Mouse (Mus musculus) neural tube, embryonic 14.5 days (tissue): ENCODE data around the gene Mrps23. TPM values are rescaled to one million over a fixed set of nuclear protein-coding genes. Genes with fewer than 3 reads are reported as not detected.

Experiments
- ATAC-seq: fragments of 200-750 bp; cut with Nextera tagmentation; 2 replicates; pipeline ENCODE4 v1.8.0; 2017; ENCODE audit warnings: low read depth, mild to moderate bottlenecking, moderate TSS enrichment, moderate library complexity
- H3K27ac ChIP-seq: fragments of 300-500 bp; sonication (generic); 2 replicates; pipeline ENCODE4 v1.5.1; 2014; ENCODE audit warnings: low read depth, mild to moderate bottlenecking, control low read depth, low read length, moderate library complexity, mixed read lengths
- H3K27me3 ChIP-seq: fragments of 300-500 bp; sonication (generic); 2 replicates; pipeline ENCODE4 v1.6.1; 2014; ENCODE audit warnings: low read length; ENCODE audit not compliant: control insufficient read depth, insufficient read depth
- H3K36me3 ChIP-seq: fragments of 300-500 bp; sonication (generic); 2 replicates; pipeline ENCODE4 v1.6.1; 2014; ENCODE audit warnings: low read length, mixed read lengths; ENCODE audit not compliant: control insufficient read depth, insufficient read depth
- H3K4me1 ChIP-seq: fragments of 300-500 bp; sonication (generic); 2 replicates; pipeline ENCODE4 v1.6.1; 2014; ENCODE audit warnings: low read length; ENCODE audit not compliant: control insufficient read depth, insufficient read depth
- H3K4me2 ChIP-seq: fragments of 300-500 bp; sonication (generic); 2 replicates; pipeline ENCODE4 v1.6.1; 2014; ENCODE audit warnings: mild to moderate bottlenecking, low read depth, low read length, control low read depth
- H3K4me3 ChIP-seq: fragments of 300-500 bp; sonication (generic); 2 replicates; pipeline ENCODE4 v1.5.1; 2014; ENCODE audit warnings: low read depth, low read length, control low read depth, mixed read lengths
- H3K9ac ChIP-seq: fragments of 300-500 bp; sonication (generic); replicated peaks from 2 replicates; pipeline ENCODE4 v1.6.1; 2014; ENCODE audit warnings: low read depth, mild to moderate bottlenecking, control low read depth, low read length, mixed read lengths
- H3K9me3 ChIP-seq: fragments of 300-500 bp; sonication (generic); 2 replicates; pipeline ENCODE4 v1.6.1; 2016; ENCODE audit warnings: low read length; ENCODE audit not compliant: control insufficient read depth
- WGBS: fragments of 180-500 bp; shearing (Covaris S2); extraction: QIAGEN DNeasy Blood & Tissue Kit; methylation state at CpG from one replicate; pipeline ENCODE4 v1.1.7; 2014; 5-methylcytosine and 5-hydroxymethylcytosine counted together
- polyA plus RNA-seq: library from polyadenylated mRNA; unstranded; fragments of >200 nt; fragmentation: Nextera tagmentation; extraction: Ambion mirVana; gene quantifications from 2 replicates; pipeline ENCODE4 v1.2.1, GENCODE M21; 2014

Gene Mrps23
- polyA plus RNA-seq, 1 experiment from 2014 or later, result 63.7 TPM

DNA sequence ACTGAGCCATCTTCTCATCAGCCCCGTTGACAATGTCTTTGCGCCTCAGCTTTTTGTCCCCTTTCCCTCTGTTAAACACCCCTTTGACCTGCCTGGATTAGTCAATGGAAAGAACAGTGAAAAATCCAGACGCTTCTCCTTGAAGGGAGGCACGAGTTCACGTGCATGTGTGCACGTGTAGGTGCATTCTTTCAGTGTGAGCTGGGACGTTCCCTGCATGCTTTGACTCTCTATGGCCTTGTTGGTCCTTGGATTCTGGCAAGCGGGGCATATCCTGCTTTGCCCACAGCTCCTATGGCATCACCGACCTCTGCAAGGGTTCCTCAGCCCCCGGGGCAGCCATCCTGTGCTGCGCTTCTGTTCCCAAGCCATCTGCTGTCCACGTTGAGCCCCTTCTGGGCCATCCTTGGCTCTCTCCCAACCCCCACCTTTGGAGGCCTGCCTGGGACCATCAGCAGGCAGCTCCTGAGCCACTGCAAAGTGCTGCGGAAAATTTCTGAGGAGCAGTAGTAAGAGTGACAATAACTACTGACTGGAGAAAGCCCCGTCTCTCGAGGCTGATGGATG lies 32.2 kb upstream of the Mrps23 start:
- H3K27ac ChIP-seq, result 0 out of 2 replicates have a peak overlapping the region, but pooled peaks have one; percentile 10
- no peaks in the 10 kb centered on the region for H3K27me3 ChIP-seq
- peaks cover 19% of the 10 kb centered on the region for H3K4me1 ChIP-seq
- 56% methylated on average over 15 of the region's 15 CpGs for WGBS
- no peak overlapping the region for H3K4me2 ChIP-seq
- no peaks in the 10 kb centered on the region; the same call in 1 of the 2 replicates for H3K36me3 ChIP-seq
- no peaks in the 10 kb centered on the region for H3K9me3 ChIP-seq
- no peak overlapping the region for H3K4me3 ChIP-seq
- H3K9ac ChIP-seq, result no peak overlapping the region
- ATAC-seq, result no peak

DNA sequence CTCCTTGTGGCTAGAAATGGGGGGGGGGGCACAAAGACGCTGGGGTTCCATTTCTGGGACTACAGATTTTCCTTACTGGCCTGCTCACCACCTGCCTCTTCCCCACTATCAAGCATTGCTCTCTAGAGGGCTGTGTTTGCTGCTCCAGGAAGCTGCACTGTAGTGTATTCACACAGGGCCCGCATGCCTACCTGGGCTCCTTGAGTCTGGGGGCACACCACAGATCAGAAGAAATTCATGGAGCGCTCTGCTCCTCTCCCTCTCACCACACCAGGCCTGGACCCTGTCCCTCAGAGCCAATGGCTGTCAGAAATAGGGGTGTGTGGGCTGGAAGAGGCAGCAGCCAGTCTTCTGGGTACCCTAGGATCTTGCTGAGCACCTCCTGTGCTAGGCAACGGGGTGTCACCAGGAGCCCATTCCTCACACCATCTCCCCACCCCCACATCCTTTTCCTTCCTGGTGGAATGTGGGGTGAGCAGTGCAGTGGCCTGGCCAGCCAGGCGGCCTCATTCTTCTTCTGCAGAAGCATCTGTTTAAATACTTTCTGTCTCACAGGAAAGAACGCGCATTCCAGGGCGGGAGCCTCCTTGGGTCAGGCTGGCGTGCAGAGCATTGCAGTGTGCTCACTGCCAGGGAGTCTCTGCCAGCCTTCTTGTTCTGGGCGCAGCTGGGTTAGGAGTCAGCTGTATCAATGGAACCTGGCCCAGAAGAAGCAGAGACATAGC lies 31.4 kb upstream of the Mrps23 start:
- ATAC-seq, result 0 out of 2 replicates have a peak, but pooled peaks have one; percentile 69
- Histone ChIP-seq H3K36me3 (peaks cover 3% of the 10 kb centered on the region; the same call in 1 of the 2 replicates), H3K27me3 (no peaks in the 10 kb centered on the region), H3K4me1 (peaks cover 19% of the 10 kb centered on the region), H3K4me2 (no peak overlapping the region), H3K9me3 (no peaks in the 10 kb centered on the region), H3K9ac (no peak overlapping the region), H3K4me3 (no peak overlapping the region), H3K27ac (no peak overlapping the region; the same call in 1 of the 2 replicates)
- WGBS, result 28% methylated on average over 10 of the region's 10 CpGs

DNA sequence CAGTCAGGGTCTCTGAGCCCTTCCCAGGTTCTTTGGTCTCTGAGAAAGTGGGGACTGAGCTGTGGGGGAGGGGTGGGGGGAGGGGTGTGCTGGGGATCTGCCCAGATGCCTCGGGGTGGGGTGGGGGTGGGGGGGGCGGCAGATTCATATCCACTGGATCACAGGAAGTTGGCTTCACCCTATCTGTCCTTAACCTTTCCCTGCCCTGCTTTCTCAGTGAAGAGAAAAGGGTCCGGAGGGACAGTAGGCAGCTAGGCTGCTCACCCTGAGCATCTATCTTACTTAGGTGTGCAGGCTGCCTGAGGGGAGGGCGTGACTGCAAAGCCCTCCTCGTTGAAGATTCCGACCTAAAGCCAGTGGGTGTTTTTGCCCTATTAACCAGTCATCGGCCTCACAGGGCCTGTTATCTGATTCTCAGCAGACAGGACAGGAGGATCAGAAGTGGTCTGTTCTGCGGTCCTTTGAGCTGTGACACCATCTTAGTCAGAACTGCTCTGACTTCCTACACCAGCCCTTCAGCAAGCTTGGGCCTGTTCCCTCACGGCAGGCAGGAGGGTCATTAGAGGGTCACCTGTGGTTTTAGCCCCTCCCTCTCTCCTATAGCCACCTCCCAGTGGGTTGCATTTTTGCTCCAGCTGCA lies 30.7 kb upstream of the Mrps23 start:
- WGBS, result 15% methylated on average over 9 of the region's 9 CpGs
- no peak for ATAC-seq
- Histone ChIP-seq H3K4me3 (no peak overlapping the region), H3K9me3 (no peaks in the 10 kb centered on the region), H3K9ac (no peak overlapping the region), H3K4me1 (peaks cover 19% of the 10 kb centered on the region), H3K36me3 (peaks cover 3% of the 10 kb centered on the region; the same call in 1 of the 2 replicates), H3K27ac (peak overlapping the region; percentile 28; the same call in 1 of the 2 replicates), H3K27me3 (no peaks in the 10 kb centered on the region), H3K4me2 (no peak overlapping the region)

DNA sequence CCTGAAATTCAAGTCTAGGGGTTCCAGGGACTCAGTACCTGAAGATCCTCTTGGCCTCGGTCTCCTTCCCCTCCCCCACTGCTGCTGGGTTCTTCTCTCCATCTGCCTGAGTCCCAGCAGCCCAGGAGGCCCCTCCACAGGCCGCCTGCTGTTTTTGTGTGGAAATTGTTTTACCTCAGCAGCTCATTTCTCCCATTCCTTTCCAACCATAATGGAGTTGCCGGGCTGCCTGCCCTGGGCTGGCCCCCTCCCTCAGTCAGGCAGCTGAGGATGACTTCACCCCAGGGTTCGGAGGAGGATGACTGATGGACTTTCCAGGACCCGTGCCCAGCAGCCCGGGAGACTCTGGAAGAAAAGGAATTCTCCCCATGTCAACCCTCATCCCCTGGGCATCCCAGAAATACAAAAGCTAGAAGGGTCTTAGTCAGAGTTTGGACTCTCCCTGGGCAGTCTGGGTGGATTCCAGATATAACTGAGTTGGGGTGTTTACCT lies 23.7 kb upstream of the Mrps23 start:
- H3K4me2 ChIP-seq, result no peak overlapping the region; the same call in 1 of the 2 replicates
- no peak overlapping the region; the same call in 1 of the 2 replicates for H3K9ac ChIP-seq
- no peaks in the 10 kb centered on the region for H3K27me3 ChIP-seq
- H3K36me3 ChIP-seq, result peaks cover 16% of the 10 kb centered on the region; the same call in 1 of the 2 replicates
- peaks cover 18% of the 10 kb centered on the region for H3K4me1 ChIP-seq
- WGBS, result 6% methylated on average over 6 of the region's 6 CpGs
- H3K9me3 ChIP-seq, result no peaks in the 10 kb centered on the region
- peak; percentile 78 for ATAC-seq
- H3K4me3 ChIP-seq, result no peak overlapping the region
- H3K27ac ChIP-seq, result peak overlapping the region; percentile 69

DNA sequence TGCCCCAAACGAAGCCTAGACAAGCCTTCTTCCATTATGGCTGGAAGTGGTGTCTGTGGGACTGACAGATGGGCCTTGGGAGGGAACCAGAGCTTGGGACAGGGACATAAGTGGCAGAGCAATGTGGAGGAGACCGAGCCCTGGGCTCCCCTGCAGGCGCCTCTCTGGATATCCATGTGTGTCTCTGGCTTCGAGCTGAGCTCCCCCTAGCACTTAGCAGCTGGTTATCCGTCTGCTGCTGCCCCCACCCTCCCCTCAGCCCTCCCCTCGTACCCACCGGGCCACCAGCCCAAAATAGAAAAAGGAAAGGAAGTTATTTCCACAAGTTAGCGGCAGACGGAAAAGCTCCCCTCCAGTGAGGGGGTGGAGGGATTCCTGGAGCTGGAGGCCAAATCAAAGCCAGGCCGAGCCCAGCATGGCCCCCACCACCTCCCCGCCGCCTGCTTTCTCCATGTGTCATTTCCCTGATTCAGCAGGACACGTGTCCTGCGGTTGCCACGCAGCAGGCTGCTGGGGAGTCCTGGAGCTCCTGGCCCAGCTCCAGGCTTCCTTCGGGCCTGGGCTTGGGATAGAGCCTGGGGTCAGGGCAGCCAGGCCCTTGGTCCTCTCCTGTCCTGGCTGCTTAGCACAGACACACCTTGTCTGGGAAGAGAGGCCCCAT lies 23.1 kb upstream of the Mrps23 start:
- WGBS, result 3% methylated on average over 15 of the region's 16 CpGs
- peak; percentile 61 for ATAC-seq
- Histone ChIP-seq H3K4me1 (peaks cover 18% of the 10 kb centered on the region), H3K9ac (no peak overlapping the region), H3K36me3 (peaks cover 16% of the 10 kb centered on the region; the same call in 1 of the 2 replicates), H3K27me3 (no peaks in the 10 kb centered on the region), H3K27ac (peak overlapping the region; percentile 62), H3K4me2 (no peak overlapping the region), H3K4me3 (no peak overlapping the region), H3K9me3 (no peaks in the 10 kb centered on the region)

DNA sequence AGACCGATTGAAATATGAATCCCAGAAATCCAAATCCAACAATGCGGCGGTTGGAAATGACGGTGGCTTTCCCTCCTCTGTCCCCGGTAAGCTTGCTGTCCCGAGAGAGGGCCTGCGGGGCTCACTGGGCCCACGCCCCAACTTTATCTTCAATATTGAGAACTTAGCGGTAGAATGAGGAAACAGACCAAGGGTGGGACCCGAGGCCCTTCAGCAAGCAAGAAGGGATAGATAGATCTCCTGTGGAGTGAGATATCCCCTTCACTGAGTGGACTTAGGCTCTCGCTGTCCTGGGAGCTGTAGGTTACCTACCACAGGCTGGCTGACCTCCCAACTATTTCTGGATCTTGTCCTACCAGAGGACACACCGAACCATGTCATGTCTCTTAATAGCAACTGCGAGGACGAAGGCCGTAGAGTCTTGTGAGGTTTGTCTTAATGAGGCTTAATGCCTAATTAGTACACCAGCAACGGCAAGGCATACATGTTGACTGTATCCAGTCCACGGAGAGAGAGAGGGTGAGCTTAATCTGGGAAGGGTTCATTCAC lies 19.5 kb upstream of the Mrps23 start:
- Histone ChIP-seq H3K9ac (no peak overlapping the region), H3K27ac (no peak overlapping the region), H3K4me3 (no peak overlapping the region), H3K36me3 (peaks cover 13% of the 10 kb centered on the region; the same call in 1 of the 2 replicates), H3K4me2 (no peak overlapping the region), H3K9me3 (no peaks in the 10 kb centered on the region), H3K27me3 (no peaks in the 10 kb centered on the region), H3K4me1 (peaks cover 29% of the 10 kb centered on the region)
- ATAC-seq, result no peak
- 92% methylated on average over 17 of the region's 17 CpGs for WGBS

DNA sequence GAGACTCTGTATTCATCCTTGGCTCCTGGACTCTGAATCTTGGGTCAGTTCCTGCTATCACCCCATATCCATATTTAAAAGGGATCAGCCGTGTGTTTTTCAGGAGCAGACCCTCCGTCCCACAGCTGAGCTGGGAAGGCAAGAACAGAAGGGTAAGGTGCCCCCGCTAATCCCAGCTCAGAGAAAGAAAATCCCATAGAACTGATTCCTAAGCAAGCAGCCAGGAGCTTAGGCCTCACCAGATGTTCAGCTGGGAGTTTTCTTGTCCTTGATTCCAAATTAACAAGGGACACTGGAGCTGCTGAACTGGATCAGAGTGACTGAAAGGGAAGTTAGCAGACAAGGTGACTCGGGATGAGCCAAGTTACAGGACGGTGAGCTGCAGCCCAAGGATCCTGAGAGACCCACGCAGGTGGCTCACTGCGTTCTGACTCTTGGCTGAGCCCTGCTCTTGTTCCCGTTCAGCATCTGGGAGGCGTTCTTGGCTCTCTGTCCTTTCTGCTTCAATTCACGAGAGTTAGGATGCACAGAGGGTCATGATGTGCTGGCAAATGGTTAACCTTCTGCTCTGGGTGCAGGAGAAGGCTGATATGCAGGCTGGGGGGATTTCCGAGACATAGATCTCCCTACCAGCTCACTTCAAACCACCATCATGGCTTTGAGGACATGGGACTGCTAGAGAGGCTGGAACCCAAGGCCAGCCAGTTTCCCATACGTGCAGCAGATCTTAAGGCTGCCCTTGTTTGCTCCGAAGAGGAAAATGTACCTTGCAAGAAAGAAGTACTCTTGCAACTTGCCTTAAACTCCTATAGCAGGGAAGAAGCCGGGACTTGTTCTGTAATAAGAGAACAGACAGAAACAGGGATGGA lies 17.9 kb upstream of the Mrps23 start:
- ATAC-seq, result no peak
- 83% methylated on average over 14 of the region's 14 CpGs for WGBS
- H3K27ac ChIP-seq, result no peak overlapping the region; the same call in 1 of the 2 replicates

DNA sequence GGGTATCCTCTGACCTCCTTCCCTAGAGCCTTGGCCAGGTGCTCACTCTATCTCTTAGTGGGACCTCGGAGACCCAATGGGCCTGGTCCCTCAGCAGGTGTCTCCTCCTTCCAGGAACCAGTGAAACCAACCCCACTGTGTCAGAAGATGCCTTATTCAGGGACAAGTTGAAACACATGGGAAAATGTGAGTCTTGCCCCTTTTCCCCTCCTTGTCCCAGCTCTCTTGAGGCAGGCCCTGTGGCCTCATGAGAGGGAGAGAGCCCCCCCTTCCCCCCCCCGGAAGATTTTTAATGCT lies 17.3 kb upstream of the Mrps23 start:
- Histone ChIP-seq H3K9ac (no peak overlapping the region; the same call in 1 of the 2 replicates), H3K4me1 (peaks cover 11% of the 10 kb centered on the region), H3K27me3 (no peaks in the 10 kb centered on the region), H3K36me3 (peaks cover 13% of the 10 kb centered on the region; the same call in 1 of the 2 replicates), H3K4me3 (no peak overlapping the region), H3K27ac (peak overlapping the region; percentile 52; the same call in 1 of the 2 replicates), H3K4me2 (peak overlapping the region; percentile 23; the same call in 1 of the 2 replicates), H3K9me3 (no peaks in the 10 kb centered on the region)
- ATAC-seq, result no peak
- WGBS, result 54% methylated on average over 2 of the region's 2 CpGs

More for the DNA sequence above, 17.9 kb upstream of the Mrps23 start:
- no peak overlapping the region for H3K4me3 ChIP-seq
- peaks cover 13% of the 10 kb centered on the region for H3K4me1 ChIP-seq
- H3K36me3 ChIP-seq, result peaks cover 13% of the 10 kb centered on the region; the same call in 1 of the 2 replicates
- H3K9me3 ChIP-seq, result no peaks in the 10 kb centered on the region
- H3K27me3 ChIP-seq, result no peaks in the 10 kb centered on the region
- no peak overlapping the region for H3K9ac ChIP-seq
- H3K4me2 ChIP-seq, result no peak overlapping the region
